Mouse (Mus musculus) lung, adult 2 months (tissue): ENCODE data around the gene Stk10.

ENCODE experiments used
- CTCF ChIP-seq: fragments of 200-500 bp; IDR thresholded peaks from 2 replicates; pipeline ENCODE4 v1.5.1; 2011; ENCODE audit warnings: mild to moderate bottlenecking, low read length, control low read depth; ENCODE audit not compliant: insufficient read depth
- POLR2A ChIP-seq: fragments of 200-500 bp; IDR thresholded peaks from 2 replicates; pipeline ENCODE4 v1.6.1; 2011; ENCODE audit warnings: low read depth, mild to moderate bottlenecking, control low read depth, low read length, borderline replicate concordance; ENCODE audit errors: extremely low read depth

DNA sequence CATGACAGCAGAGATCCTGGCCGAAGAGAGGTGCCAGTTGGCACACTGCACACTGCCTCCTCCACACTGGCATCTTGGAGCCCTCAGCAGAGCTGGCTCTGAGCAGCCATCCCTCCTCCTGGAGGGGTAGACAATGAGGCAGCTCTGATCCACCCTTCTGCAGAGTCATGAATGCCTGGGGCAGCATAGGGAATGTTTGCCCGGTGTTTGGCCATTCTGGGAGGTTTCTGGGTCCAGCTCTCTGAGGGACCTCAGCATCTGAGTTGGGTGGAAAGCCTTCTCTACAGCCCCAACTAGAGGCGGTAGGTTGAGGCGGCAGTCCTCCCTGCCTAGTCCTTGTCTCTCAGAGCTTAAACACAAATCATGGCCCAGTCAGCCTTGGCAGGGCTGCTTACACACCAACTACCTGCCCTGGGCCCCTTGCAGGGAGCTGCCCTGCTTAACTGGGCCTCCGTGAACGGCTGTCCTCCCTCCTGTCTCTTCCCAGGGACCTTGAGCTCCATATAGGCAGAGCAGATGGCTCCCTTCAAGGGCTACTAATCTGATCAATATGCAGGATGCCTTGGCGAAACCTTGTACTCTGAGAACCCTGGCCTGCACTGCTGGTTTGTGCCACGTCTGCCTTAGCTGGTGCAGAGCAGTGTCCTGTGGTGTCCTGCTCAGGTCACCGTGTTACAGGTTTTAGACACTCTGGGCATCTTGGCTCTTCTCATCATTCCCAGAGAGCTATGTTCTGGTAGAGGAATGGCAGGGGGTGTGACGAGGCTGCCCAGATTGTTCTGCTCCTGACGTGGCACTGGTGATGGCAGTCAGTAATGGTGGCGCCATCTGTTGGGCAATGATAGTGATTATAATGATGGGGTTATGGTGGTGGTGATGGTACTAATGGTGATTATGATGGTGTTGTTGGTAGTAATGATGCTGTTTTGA, 59.1 kb downstream of the Stk10 start:
- no peak for TF ChIP-seq POLR2A
- TF ChIP-seq CTCF = peak; percentile 51
